Mouse (Mus musculus): ENCODE measurements around the gene Gclm. TPM values are rescaled to one million over a fixed set of nuclear protein-coding genes. Genes with fewer than 3 reads are reported as not detected.
A peak's percentile ranks its signal among the peaks of the same experiment; 100 is the strongest.
"Not testable (repeated sequence)": the region's sequence is repeated elsewhere in the genome, so short reads cannot be mapped to it uniquely, and the experiment has no call there.

The Gclm gene
- polyA plus RNA-seq, 1 experiment from 2014 or later: 45.0 TPM

DNA sequence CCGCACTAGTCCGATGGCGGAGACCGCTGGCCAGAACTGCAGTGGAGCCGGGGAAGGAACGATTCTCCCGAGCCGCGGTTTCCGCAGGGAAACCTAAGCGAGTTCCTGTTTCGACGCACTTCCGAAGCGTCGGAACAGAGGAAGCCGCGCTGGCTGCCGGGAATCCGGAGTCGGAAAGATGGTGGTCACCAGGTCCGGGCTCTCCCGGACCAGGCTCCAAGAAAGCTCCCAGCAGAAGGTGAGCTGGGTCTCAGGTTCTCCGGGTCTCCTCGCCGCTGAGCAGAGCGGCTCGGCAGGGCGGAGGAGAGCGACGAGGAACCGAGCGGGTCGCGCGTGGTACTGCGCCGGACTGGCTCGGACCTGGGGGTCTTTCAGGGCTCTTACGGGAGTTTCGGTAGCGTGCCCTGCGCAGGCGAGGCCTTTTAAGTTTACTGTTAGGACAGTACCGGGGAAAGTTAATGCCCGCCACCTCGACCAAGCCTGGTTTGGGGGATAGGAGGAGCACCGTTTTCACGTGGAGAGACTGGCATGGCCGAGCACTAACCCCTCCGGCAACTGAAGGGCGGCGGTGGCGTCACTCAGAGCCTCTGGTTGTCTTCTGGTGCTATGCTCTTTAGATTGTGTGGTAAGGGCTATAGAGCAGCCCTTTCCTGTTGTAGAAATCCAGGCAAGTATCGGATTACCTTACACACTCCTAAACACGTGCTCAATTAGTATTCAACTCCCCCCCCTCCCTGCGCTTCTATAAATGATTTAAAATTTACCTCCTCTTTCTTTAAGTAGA, 29.1 kb downstream of the Gclm start, which contains the start of gene Dnttip2:
Gene Dnttip2 (plus strand): TSS at position 148 of the 784 bp plus-strand sequence.
- Histone ChIP-seq H3K9me3 (ENCODE audit: control insufficient read depth, low read length) (no peaks in the 10 kb centered on the region), H3K4me3 (ENCODE audit: low read depth, low read length) (peak within 1 kb of the TSS; percentile 96), H3K9ac (ENCODE audit: low read length) (peak within 1 kb of the TSS; percentile 92), H3K27me3 (ENCODE audit: control insufficient read depth, insufficient read depth, low read length) (no peaks in the 10 kb centered on the region), H3K4me1 (ENCODE audit: control insufficient read depth, insufficient read depth, low read length) (peaks cover 11% of the 10 kb centered on the region), H3K27ac (replicated peaks; ENCODE audit: low read depth, low read length) (no peak within 1 kb of the TSS), H3K36me3 (ENCODE audit: control insufficient read depth, insufficient read depth, low read length) (peaks cover 15% of the 10 kb centered on the region; the same call in 1 of the 2 replicates), H3K4me2 (ENCODE audit: low read depth, severe bottlenecking) (peak within 1 kb of the TSS; percentile 74)
- WGBS: under 1% methylated on average over 56 of the region's 57 CpGs
- ATAC-seq (ENCODE audit: insufficient number of reproducible peaks, low FRiP score, low TSS enrichment, low read depth) (peak; percentile 89), DNase-seq (ENCODE audit: low spot score) (peak; percentile 94)

DNA sequence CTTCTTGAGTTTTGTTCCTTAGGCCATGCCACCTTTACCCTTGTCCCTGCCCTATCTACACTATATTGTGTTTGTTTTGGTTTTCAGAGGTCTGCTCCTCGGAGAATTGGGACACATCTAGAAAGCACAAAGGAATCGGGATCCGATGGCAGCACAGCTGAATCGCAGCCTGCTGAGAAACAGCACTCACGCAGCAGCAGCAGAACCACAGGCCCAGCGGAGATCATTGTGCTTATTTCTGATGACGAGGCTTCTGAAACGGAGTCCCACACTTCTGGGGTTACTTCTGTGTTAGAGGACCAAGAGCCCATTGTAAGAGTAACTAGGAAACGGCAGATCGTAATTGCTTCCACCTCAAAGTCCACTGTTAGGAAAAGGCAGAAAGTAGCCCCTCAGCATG, 29.8 kb downstream of the Gclm start:
- Histone ChIP-seq H3K36me3 (ENCODE audit: control insufficient read depth, insufficient read depth, low read length) (peaks cover 15% of the 10 kb centered on the region; the same call in 1 of the 2 replicates), H3K4me3 (ENCODE audit: low read depth, low read length) (peak overlapping the region; percentile 96), H3K27me3 (ENCODE audit: control insufficient read depth, insufficient read depth, low read length) (no peaks in the 10 kb centered on the region), H3K9ac (ENCODE audit: low read length) (no peak overlapping the region), H3K4me2 (ENCODE audit: low read depth, severe bottlenecking) (peak overlapping the region; percentile 74), H3K27ac (replicated peaks; ENCODE audit: low read depth, low read length) (no peak overlapping the region), H3K4me1 (ENCODE audit: control insufficient read depth, insufficient read depth, low read length) (peaks cover 11% of the 10 kb centered on the region), H3K9me3 (ENCODE audit: control insufficient read depth, low read length) (no peaks in the 10 kb centered on the region)
- ATAC-seq (ENCODE audit: insufficient number of reproducible peaks, low FRiP score, low TSS enrichment, low read depth) (no peak), DNase-seq (ENCODE audit: low spot score) (no peak)
- 78% methylated on average over 10 of the region's 10 CpGs for WGBS

DNA sequence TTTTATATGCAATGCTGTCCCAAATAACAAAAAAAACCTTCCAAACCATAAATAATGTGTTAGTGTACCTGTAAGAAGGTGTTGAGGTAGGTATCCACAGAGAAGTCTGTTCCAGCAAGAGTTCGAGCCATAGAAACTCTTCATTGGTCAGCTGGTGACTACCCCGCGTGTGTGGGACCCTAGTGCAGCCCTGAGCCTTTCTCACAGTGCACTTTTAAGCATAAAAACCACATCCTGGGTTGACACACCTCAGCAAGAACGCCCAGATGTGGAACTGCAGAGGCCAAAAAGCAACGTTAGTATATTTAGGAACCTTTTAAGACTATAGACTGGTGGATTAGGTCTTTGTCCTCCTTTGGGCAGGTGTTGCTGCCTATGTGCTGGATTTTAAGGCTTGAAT, 41.8 kb downstream of the Gclm start:
- ATAC-seq (ENCODE audit: insufficient number of reproducible peaks, low FRiP score, low TSS enrichment, low read depth): no peak
- H3K4me3 ChIP-seq (ENCODE audit: low read depth, low read length): no peak overlapping the region
- peaks cover 1% of the 10 kb centered on the region; the same call in 1 of the 2 replicates for H3K4me1 ChIP-seq (ENCODE audit: control insufficient read depth, insufficient read depth, low read length)
- H3K27me3 ChIP-seq (ENCODE audit: control insufficient read depth, insufficient read depth, low read length): no peaks in the 10 kb centered on the region
- 73% methylated on average over 5 of the region's 5 CpGs for WGBS
- H3K9ac ChIP-seq (ENCODE audit: low read length): no peak overlapping the region
- no peak overlapping the region for H3K27ac ChIP-seq (replicated peaks; ENCODE audit: low read depth, low read length)
- no peaks in the 10 kb centered on the region for H3K9me3 ChIP-seq (ENCODE audit: control insufficient read depth, low read length)
- peaks cover 6% of the 10 kb centered on the region; the same call in 1 of the 2 replicates for H3K36me3 ChIP-seq (ENCODE audit: control insufficient read depth, insufficient read depth, low read length)
- no peak for DNase-seq (ENCODE audit: low spot score)
- no peak overlapping the region for H3K4me2 ChIP-seq (ENCODE audit: low read depth, severe bottlenecking)

GRCm38 (mm10) chr3:122288613-122289195, 43.3 kb downstream of the Gclm start:
- no peaks in the 10 kb centered on the region for H3K9me3 ChIP-seq (ENCODE audit: control insufficient read depth, low read length)
- H3K9ac ChIP-seq (ENCODE audit: low read length): no peak overlapping the region
- H3K4me1 ChIP-seq (ENCODE audit: control insufficient read depth, insufficient read depth, low read length): peaks cover 5% of the 10 kb centered on the region; the same call in 1 of the 2 replicates
- no peak overlapping the region for H3K4me2 ChIP-seq (ENCODE audit: low read depth, severe bottlenecking)
- 87% methylated on average over 5 of the region's 5 CpGs for WGBS
- H3K36me3 ChIP-seq (ENCODE audit: control insufficient read depth, insufficient read depth, low read length): peaks cover 3% of the 10 kb centered on the region; the same call in 1 of the 2 replicates
- no peak overlapping the region for H3K4me3 ChIP-seq (ENCODE audit: low read depth, low read length)
- H3K27me3 ChIP-seq (ENCODE audit: control insufficient read depth, insufficient read depth, low read length): no peaks in the 10 kb centered on the region
- H3K27ac ChIP-seq (replicated peaks; ENCODE audit: low read depth, low read length): no peak overlapping the region
- ATAC-seq (ENCODE audit: insufficient number of reproducible peaks, low FRiP score, low TSS enrichment, low read depth) (no peak), DNase-seq (ENCODE audit: low spot score) (no peak)

DNA sequence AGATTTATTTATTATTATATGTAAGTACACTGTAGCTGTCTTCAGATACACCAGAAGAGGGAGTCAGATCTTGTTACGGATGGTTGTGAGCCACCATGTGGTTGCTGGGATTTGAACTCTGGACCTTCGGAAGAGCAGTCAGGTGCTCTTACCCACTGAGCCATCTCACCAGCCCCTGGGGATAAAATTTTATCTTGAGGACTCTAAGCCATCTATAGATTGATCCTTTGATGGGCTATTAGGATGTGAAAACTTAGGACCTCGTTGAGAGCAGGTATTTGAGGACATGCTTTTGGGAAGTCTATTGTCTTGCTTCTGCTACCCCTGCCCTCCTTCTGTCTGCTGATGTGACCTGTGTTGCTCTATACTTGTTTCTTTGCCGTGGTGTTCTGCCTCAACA, 44.0 kb downstream of the Gclm start:
- not testable (repeated sequence) for H3K4me3 ChIP-seq (ENCODE audit: low read depth, low read length); H3K36me3 ChIP-seq (ENCODE audit: control insufficient read depth, insufficient read depth, low read length); H3K4me2 ChIP-seq (ENCODE audit: low read depth, severe bottlenecking); H3K9ac ChIP-seq (ENCODE audit: low read length); H3K27ac ChIP-seq (replicated peaks; ENCODE audit: low read depth, low read length); ATAC-seq (ENCODE audit: insufficient number of reproducible peaks, low FRiP score, low TSS enrichment, low read depth); H3K27me3 ChIP-seq (ENCODE audit: control insufficient read depth, insufficient read depth, low read length); DNase-seq (ENCODE audit: low spot score); H3K9me3 ChIP-seq (ENCODE audit: control insufficient read depth, low read length); H3K4me1 ChIP-seq (ENCODE audit: control insufficient read depth, insufficient read depth, low read length)
- 68% methylated on average over 3 of the region's 4 CpGs for WGBS

DNA sequence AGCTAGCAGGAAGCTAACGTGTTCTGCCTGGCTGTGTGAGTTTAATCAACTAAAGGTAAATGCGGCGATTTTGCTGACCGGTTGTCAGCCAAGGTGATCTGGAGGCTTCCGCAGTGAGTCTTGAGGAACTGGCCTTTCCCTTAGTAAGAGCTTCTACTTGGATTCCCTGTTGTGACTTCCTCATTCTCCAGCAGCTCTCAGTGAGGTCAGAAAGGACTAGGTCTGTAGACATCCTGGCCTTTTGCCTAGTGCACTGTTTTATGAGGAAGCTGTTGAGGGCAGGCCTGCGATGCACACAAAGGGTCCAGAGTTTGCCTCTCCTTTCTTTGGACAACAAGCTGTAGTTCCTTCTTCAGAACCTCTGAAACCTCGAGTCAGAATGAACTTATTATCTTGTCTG, 45.3 kb downstream of the Gclm start:
- H3K27ac ChIP-seq (replicated peaks; ENCODE audit: low read depth, low read length): no peak overlapping the region
- no peaks in the 10 kb centered on the region for H3K36me3 ChIP-seq (ENCODE audit: control insufficient read depth, insufficient read depth, low read length)
- no peak overlapping the region for H3K4me2 ChIP-seq (ENCODE audit: low read depth, severe bottlenecking)
- ATAC-seq (ENCODE audit: insufficient number of reproducible peaks, low FRiP score, low TSS enrichment, low read depth): no peak
- DNase-seq (ENCODE audit: low spot score): no peak
- no peak overlapping the region for H3K9ac ChIP-seq (ENCODE audit: low read length)
- H3K4me1 ChIP-seq (ENCODE audit: control insufficient read depth, insufficient read depth, low read length): peaks cover 14% of the 10 kb centered on the region
- WGBS: 86% methylated on average over 7 of the region's 7 CpGs
- no peaks in the 10 kb centered on the region for H3K9me3 ChIP-seq (ENCODE audit: control insufficient read depth, low read length)
- H3K27me3 ChIP-seq (ENCODE audit: control insufficient read depth, insufficient read depth, low read length): no peaks in the 10 kb centered on the region
- no peak overlapping the region for H3K4me3 ChIP-seq (ENCODE audit: low read depth, low read length)

DNA sequence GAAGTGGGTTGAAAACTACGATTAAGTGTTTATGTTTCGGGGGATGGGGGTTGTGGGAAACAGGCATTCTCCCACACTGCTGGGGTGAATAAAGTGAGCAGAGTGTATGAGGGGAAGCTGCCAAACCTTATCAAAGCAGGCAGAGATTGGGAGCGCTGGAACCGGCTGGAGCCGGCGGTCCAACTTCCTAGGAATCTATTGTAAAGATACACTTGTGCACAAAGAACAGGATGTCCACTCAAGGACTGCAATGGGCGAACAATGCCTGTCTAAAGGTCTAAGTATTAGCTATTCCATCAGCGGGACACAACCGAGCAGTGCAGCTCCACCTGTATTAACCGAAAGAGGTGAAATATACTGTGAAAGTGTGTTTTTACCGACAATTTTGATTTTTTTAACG, 46.5 kb downstream of the Gclm start:
- Histone ChIP-seq H3K36me3 (ENCODE audit: control insufficient read depth, insufficient read depth, low read length) (no peaks in the 10 kb centered on the region), H3K9me3 (ENCODE audit: control insufficient read depth, low read length) (no peaks in the 10 kb centered on the region), H3K27ac (replicated peaks; ENCODE audit: low read depth, low read length) (no peak overlapping the region), H3K9ac (ENCODE audit: low read length) (no peak overlapping the region), H3K4me2 (ENCODE audit: low read depth, severe bottlenecking) (peak overlapping the region; percentile 67; the same call in 1 of the 2 replicates), H3K27me3 (ENCODE audit: control insufficient read depth, insufficient read depth, low read length) (no peaks in the 10 kb centered on the region), H3K4me1 (ENCODE audit: control insufficient read depth, insufficient read depth, low read length) (peaks cover 14% of the 10 kb centered on the region), H3K4me3 (ENCODE audit: low read depth, low read length) (no peak overlapping the region)
- ATAC-seq (ENCODE audit: insufficient number of reproducible peaks, low FRiP score, low TSS enrichment, low read depth): no peak
- no peak for DNase-seq (ENCODE audit: low spot score)
- 65% methylated on average over 12 of the region's 12 CpGs for whole genome bisulfite sequencing

GRCm38 (mm10) chr3:122292300-122293222, 47.2 kb downstream of the Gclm start:
- Histone ChIP-seq H3K27me3 (ENCODE audit: control insufficient read depth, insufficient read depth, low read length) (no peaks in the 10 kb centered on the region), H3K4me1 (ENCODE audit: control insufficient read depth, insufficient read depth, low read length) (peaks cover 14% of the 10 kb centered on the region), H3K9me3 (ENCODE audit: control insufficient read depth, low read length) (no peaks in the 10 kb centered on the region), H3K4me2 (ENCODE audit: low read depth, severe bottlenecking) (peak overlapping the region; percentile 67), H3K36me3 (ENCODE audit: control insufficient read depth, insufficient read depth, low read length) (no peaks in the 10 kb centered on the region), H3K27ac (replicated peaks; ENCODE audit: low read depth, low read length) (peak overlapping the region; percentile 98), H3K4me3 (ENCODE audit: low read depth, low read length) (peak overlapping the region; percentile 81), H3K9ac (ENCODE audit: low read length) (peak overlapping the region; percentile 91)
- WGBS: 9% methylated on average over 43 of the region's 54 CpGs
- ATAC-seq (ENCODE audit: insufficient number of reproducible peaks, low FRiP score, low TSS enrichment, low read depth) (peak; percentile 57), DNase-seq (ENCODE audit: low spot score) (peak; percentile 98)

Data from limb, embryonic 11.5 days (tissue).